Mouse (Mus musculus): ENCODE data around the gene Rps6ka1. TPM values are rescaled to one million over a fixed set of nuclear protein-coding genes. Genes with fewer than 3 reads are reported as not detected.
"Not testable (repeated sequence)": the region's sequence is repeated elsewhere in the genome, so short reads cannot be mapped to it uniquely, and the experiment has no call there.

Gene Rps6ka1
- polyA plus RNA-seq, 1 experiment from 2014 or later = 22.4 TPM

DNA sequence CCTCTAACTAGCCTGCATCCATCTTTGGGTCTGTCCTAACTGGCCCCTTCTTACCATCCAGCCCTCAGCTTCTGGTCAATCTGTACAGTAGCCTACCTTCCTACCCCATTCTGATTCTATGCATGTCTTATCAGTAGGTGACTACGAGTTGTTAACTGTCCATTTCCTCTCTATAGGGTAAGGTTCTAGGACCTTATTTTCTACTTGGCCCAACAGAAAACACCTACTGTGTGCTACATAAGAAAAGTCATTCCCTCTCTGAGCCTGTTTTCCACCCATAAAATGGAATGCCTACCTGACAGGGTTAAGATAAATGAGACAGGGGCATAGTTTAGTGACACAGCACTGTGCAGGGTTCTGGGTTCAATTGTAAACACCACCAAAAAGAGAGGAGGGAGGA is 41.0 kb downstream of the Rps6ka1 start:
- Histone ChIP-seq H3K9ac (replicated peaks; ENCODE audit: low read depth, low read length) (no peak overlapping the region), H3K4me1 (ENCODE audit: control insufficient read depth, insufficient read depth, low read length) (no peaks in the 10 kb centered on the region), H3K27me3 (ENCODE audit: control insufficient read depth, insufficient read depth, low read length) (no peaks in the 10 kb centered on the region), H3K9me3 (ENCODE audit: control insufficient read depth, low read length) (no peaks in the 10 kb centered on the region), H3K27ac (ENCODE audit: low read depth, low read length) (no peak overlapping the region), H3K4me2 (ENCODE audit: low read depth, low read length) (no peak overlapping the region), H3K36me3 (ENCODE audit: control insufficient read depth, insufficient read depth, low read length) (no peaks in the 10 kb centered on the region; the same call in 1 of the 2 replicates), H3K4me3 (ENCODE audit: low read depth, low read length) (no peak overlapping the region)
- ATAC-seq (ENCODE audit: low read depth) = no peak
- WGBS = 94% methylated on average over 1 of the region's 1 CpGs

- Histone ChIP-seq H3K9ac (replicated peaks; ENCODE audit: low read depth, low read length) (no peak overlapping the region), H3K4me1 (ENCODE audit: control insufficient read depth, insufficient read depth, low read length) (no peaks in the 10 kb centered on the region), H3K4me2 (ENCODE audit: low read depth, low read length) (no peak overlapping the region), H3K4me3 (ENCODE audit: low read depth, low read length) (no peak overlapping the region), H3K27ac (ENCODE audit: low read depth, low read length) (no peak overlapping the region), H3K27me3 (ENCODE audit: control insufficient read depth, insufficient read depth, low read length) (no peaks in the 10 kb centered on the region), H3K36me3 (ENCODE audit: control insufficient read depth, insufficient read depth, low read length) (no peaks in the 10 kb centered on the region; the same call in 1 of the 2 replicates), H3K9me3 (ENCODE audit: control insufficient read depth, low read length) (no peaks in the 10 kb centered on the region)
- WGBS = 87% methylated on average over 9 of the region's 9 CpGs
- no peak for ATAC-seq (ENCODE audit: low read depth)
Observed at GRCm38 (mm10) chr4:133845060-133845459, 42.5 kb downstream of the Rps6ka1 start.

- WGBS = 81% methylated on average over 14 of the region's 14 CpGs
- ATAC-seq (ENCODE audit: low read depth) = no peak
- H3K27ac ChIP-seq (ENCODE audit: low read depth, low read length) = no peak overlapping the region
Observed at GRCm38 (mm10) chr4:133844209-133844841, 43.3 kb downstream of the Rps6ka1 start.

DNA sequence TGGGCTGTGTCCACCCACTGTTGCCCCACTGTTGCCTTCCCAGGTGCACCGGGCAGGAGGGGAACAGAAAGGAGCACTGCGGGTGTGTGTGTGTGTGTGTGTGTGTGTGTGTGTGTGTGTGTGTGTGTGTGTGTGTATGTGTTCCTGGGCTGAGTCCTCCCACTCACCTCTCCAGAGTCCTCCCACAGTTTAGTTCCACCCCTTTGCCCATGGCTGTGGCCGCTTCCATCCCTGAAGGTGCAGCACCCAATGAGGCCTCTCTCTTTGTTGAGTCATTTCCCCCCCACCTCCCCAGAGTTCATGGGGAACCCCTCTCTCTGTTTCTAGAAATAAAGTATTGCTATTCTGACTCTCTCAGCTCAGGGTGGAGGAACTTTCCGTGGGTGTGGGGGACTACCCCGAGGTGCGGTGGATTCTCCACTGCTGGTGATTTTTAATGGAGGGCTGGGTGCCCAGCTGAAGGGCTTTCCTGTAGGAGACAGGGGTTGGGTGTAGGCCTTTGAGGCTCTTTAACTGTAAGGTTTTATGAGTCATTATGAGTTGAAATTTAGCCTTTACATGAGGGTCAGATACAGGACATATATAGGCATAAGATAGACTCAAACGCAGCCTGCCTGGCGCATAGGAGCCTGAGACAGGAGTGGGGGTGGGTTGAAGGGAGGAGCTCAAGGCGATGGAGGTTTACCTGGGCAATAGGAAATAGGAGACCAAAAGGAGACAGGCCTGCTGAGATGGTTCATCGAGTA is 44.4 kb downstream of the Rps6ka1 start:
- Histone ChIP-seq H3K27me3 (ENCODE audit: control insufficient read depth, insufficient read depth, low read length) (no peaks in the 10 kb centered on the region), H3K4me1 (ENCODE audit: control insufficient read depth, insufficient read depth, low read length) (no peaks in the 10 kb centered on the region), H3K4me3 (ENCODE audit: low read depth, low read length) (no peak overlapping the region), H3K9ac (replicated peaks; ENCODE audit: low read depth, low read length) (no peak overlapping the region), H3K4me2 (ENCODE audit: low read depth, low read length) (no peak overlapping the region), H3K9me3 (ENCODE audit: control insufficient read depth, low read length) (no peaks in the 10 kb centered on the region), H3K27ac (ENCODE audit: low read depth, low read length) (no peak overlapping the region), H3K36me3 (ENCODE audit: control insufficient read depth, insufficient read depth, low read length) (no peaks in the 10 kb centered on the region; the same call in 1 of the 2 replicates)
- WGBS = 96% methylated on average over 9 of the region's 10 CpGs
- ATAC-seq (ENCODE audit: low read depth) = no peak

More at GRCm38 (mm10) chr4:133844209-133844841, 43.3 kb downstream of the Rps6ka1 start:
- H3K36me3 ChIP-seq (ENCODE audit: control insufficient read depth, insufficient read depth, low read length) = no peaks in the 10 kb centered on the region; the same call in 1 of the 2 replicates
- no peaks in the 10 kb centered on the region for H3K27me3 ChIP-seq (ENCODE audit: control insufficient read depth, insufficient read depth, low read length)
- no peak overlapping the region for H3K4me3 ChIP-seq (ENCODE audit: low read depth, low read length)
- no peak overlapping the region for H3K9ac ChIP-seq (replicated peaks; ENCODE audit: low read depth, low read length)
- no peaks in the 10 kb centered on the region for H3K9me3 ChIP-seq (ENCODE audit: control insufficient read depth, low read length)
- no peak overlapping the region for H3K4me2 ChIP-seq (ENCODE audit: low read depth, low read length)
- H3K4me1 ChIP-seq (ENCODE audit: control insufficient read depth, insufficient read depth, low read length) = no peaks in the 10 kb centered on the region

DNA sequence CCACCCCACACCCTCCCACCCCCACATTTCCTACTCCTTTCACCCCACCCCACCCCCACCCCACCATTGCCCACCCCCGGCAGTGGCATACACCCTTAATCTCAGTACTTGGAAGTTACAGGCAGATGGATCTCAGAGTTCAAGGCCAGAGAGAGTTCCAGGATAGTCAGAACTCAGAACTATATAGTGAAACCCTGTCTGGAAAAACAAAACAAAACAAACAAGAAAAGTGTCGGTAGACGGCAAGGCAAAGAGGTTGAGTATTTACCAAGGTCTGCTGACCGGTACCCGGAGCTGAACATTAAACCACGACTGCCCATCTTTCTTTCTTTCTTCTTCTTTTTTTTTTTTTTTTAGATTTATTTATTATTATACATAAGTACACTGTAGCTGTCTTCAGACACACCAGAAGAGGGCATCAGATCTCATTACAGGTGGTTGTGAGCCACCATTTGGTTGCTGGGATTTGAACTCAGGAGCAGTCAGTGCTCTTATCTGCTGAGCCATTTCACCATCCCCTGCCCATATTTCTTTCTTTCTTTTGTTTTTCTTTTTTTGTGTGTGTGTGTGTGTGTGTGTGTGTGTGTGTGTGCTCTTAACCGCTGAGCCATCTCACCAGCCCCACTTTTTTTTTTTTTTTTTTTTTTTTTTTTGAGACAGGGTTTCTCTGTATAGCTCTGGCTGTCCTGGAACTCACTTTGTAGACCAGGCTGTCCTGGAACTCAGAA is 45.7 kb downstream of the Rps6ka1 start:
- not testable (repeated sequence) for H3K27ac ChIP-seq (ENCODE audit: low read depth, low read length); H3K9me3 ChIP-seq (ENCODE audit: control insufficient read depth, low read length); ATAC-seq (ENCODE audit: low read depth); H3K9ac ChIP-seq (replicated peaks; ENCODE audit: low read depth, low read length); H3K4me3 ChIP-seq (ENCODE audit: low read depth, low read length); H3K27me3 ChIP-seq (ENCODE audit: control insufficient read depth, insufficient read depth, low read length); H3K4me2 ChIP-seq (ENCODE audit: low read depth, low read length); H3K4me1 ChIP-seq (ENCODE audit: control insufficient read depth, insufficient read depth, low read length); H3K36me3 ChIP-seq (ENCODE audit: control insufficient read depth, insufficient read depth, low read length)
- 97% methylated on average over 7 of the region's 7 CpGs for WGBS

DNA sequence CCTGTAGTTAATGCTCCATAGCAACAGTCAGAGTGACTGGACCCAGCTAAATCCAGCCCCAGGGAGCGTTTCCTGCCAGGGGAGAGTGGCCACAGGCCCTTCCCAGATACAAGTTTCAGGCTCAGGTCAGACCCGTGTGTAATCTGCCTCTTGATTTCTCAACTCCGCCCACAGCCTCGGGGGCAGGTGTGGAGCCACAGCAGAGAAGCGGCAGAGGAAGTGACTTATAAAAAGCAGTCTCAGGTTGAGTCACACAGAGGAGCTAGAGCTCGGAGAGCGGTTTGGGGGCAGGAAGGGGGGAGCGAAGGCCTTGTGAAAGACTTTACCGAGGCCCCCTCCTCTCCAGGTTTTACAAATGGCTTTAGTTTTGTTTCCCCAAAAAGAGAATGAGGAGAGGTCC is 46.6 kb downstream of the Rps6ka1 start:
- 54% methylated on average over 9 of the region's 9 CpGs for WGBS
- H3K4me2 ChIP-seq (ENCODE audit: low read depth, low read length) = no peak overlapping the region

GRCm38 (mm10) chr4:133840501-133840900 is 47.1 kb downstream of the Rps6ka1 start:
- Histone ChIP-seq H3K9me3 (ENCODE audit: control insufficient read depth, low read length) (no peaks in the 10 kb centered on the region), H3K9ac (replicated peaks; ENCODE audit: low read depth, low read length) (no peak overlapping the region), H3K27me3 (ENCODE audit: control insufficient read depth, insufficient read depth, low read length) (no peaks in the 10 kb centered on the region), H3K36me3 (ENCODE audit: control insufficient read depth, insufficient read depth, low read length) (no peaks in the 10 kb centered on the region), H3K4me1 (ENCODE audit: control insufficient read depth, insufficient read depth, low read length) (no peaks in the 10 kb centered on the region), H3K27ac (ENCODE audit: low read depth, low read length) (no peak overlapping the region), H3K4me2 (ENCODE audit: low read depth, low read length) (no peak overlapping the region), H3K4me3 (ENCODE audit: low read depth, low read length) (no peak overlapping the region)
- WGBS = 95% methylated on average over 7 of the region's 7 CpGs
- no peak for ATAC-seq (ENCODE audit: low read depth)

More for the DNA sequence above, 46.6 kb downstream of the Rps6ka1 start:
- H3K36me3 ChIP-seq (ENCODE audit: control insufficient read depth, insufficient read depth, low read length) = no peaks in the 10 kb centered on the region
- H3K27me3 ChIP-seq (ENCODE audit: control insufficient read depth, insufficient read depth, low read length) = no peaks in the 10 kb centered on the region
- no peaks in the 10 kb centered on the region for H3K4me1 ChIP-seq (ENCODE audit: control insufficient read depth, insufficient read depth, low read length)
- H3K4me3 ChIP-seq (ENCODE audit: low read depth, low read length) = no peak overlapping the region
- no peaks in the 10 kb centered on the region for H3K9me3 ChIP-seq (ENCODE audit: control insufficient read depth, low read length)
- ATAC-seq (ENCODE audit: low read depth) = no peak
- no peak overlapping the region for H3K27ac ChIP-seq (ENCODE audit: low read depth, low read length)
- no peak overlapping the region for H3K9ac ChIP-seq (replicated peaks; ENCODE audit: low read depth, low read length)

DNA sequence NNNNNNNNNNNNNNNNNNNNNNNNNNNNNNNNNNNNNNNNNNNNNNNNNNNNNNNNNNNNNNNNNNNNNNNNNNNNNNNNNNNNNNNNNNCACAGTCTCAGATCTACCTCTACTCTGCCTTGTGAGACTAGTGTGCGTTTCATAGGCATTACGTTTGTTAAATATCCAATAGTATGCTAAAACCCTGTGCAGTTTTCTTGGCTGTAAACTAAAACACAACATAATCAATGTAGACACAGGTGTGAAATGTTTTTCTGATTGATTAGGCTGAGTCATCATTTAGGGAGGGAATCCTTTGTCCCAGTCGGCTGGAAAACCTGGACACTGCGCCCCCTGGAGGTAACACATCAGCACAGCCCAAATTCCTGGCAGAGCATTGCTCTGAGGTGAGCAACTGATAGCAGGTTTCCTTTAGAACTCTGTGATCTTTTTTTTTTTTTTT is 48.2 kb downstream of the Rps6ka1 start:
- WGBS = 72% methylated on average over 4 of the region's 4 CpGs
- no peak overlapping the region for H3K27ac ChIP-seq (ENCODE audit: low read depth, low read length)
- ATAC-seq (ENCODE audit: low read depth) = no peak

GRCm38 (mm10) chr4:133836575-133836974 is 51.0 kb downstream of the Rps6ka1 start:
- H3K9ac ChIP-seq (replicated peaks; ENCODE audit: low read depth, low read length) = no peak overlapping the region
- no peak overlapping the region for H3K4me2 ChIP-seq (ENCODE audit: low read depth, low read length)
- ATAC-seq (ENCODE audit: low read depth) = no peak
- no peak overlapping the region for H3K27ac ChIP-seq (ENCODE audit: low read depth, low read length)
- WGBS = 47% methylated on average over 10 of the region's 10 CpGs
- H3K36me3 ChIP-seq (ENCODE audit: control insufficient read depth, insufficient read depth, low read length) = no peaks in the 10 kb centered on the region
- no peaks in the 10 kb centered on the region for H3K27me3 ChIP-seq (ENCODE audit: control insufficient read depth, insufficient read depth, low read length)
- no peaks in the 10 kb centered on the region for H3K4me1 ChIP-seq (ENCODE audit: control insufficient read depth, insufficient read depth, low read length)
- no peak overlapping the region for H3K4me3 ChIP-seq (ENCODE audit: low read depth, low read length)
- no peaks in the 10 kb centered on the region for H3K9me3 ChIP-seq (ENCODE audit: control insufficient read depth, low read length)

More for the DNA sequence above, 48.2 kb downstream of the Rps6ka1 start:
- Histone ChIP-seq H3K27me3 (ENCODE audit: control insufficient read depth, insufficient read depth, low read length) (no peaks in the 10 kb centered on the region), H3K4me1 (ENCODE audit: control insufficient read depth, insufficient read depth, low read length) (no peaks in the 10 kb centered on the region), H3K9me3 (ENCODE audit: control insufficient read depth, low read length) (no peaks in the 10 kb centered on the region), H3K9ac (replicated peaks; ENCODE audit: low read depth, low read length) (no peak overlapping the region), H3K4me3 (ENCODE audit: low read depth, low read length) (no peak overlapping the region), H3K36me3 (ENCODE audit: control insufficient read depth, insufficient read depth, low read length) (no peaks in the 10 kb centered on the region), H3K4me2 (ENCODE audit: low read depth, low read length) (no peak overlapping the region)
